Comparison of ENCODE assay signal across 8 mouse cellular contexts in genomic region chr2:15055741-15056151, GRCm38 (mm10). TPM values are rescaled to one million over a fixed set of nuclear protein-coding genes. Genes with fewer than 3 reads are reported as not detected.
DNase-seq lines count a peak whose midpoint lies in the region; ATAC-seq and TF ChIP-seq lines count a peak whose summit lies in the region.

No protein-coding gene starts in this region.

- TF ChIP-seq EP300 in liver, postnatal 0 days (IDR thresholded peaks at IDR 0.05; ENCODE audit: low read depth) = no peak

- no peak for TF ChIP-seq CTCF in G1E (IDR thresholded peaks at IDR 0.05; ENCODE audit: low read depth, low read length)
- TF ChIP-seq CTCF in liver, postnatal 0 days (IDR thresholded peaks at IDR 0.05; ENCODE audit: low read depth) = no peak

- H3K9ac ChIP-seq in heart, embryonic 13.5 days = peak overlapping the region; percentile 98
- H3K9ac ChIP-seq in forebrain, embryonic 16.5 days (replicated peaks; ENCODE audit: low read depth, low read length) = peak overlapping the region; percentile 97
- peak overlapping the region; percentile 79 for H3K9ac ChIP-seq in liver, postnatal 0 days (replicated peaks)
- H3K9ac ChIP-seq in stomach, embryonic 14.5 days (replicated peaks; ENCODE audit: low read depth, low read length) = peak overlapping the region; percentile 84

- no peaks in the 10 kb centered on the region for H3K9me3 ChIP-seq in heart, embryonic 13.5 days
- no peaks in the 10 kb centered on the region for H3K9me3 ChIP-seq in G1E (replicated peaks)
- no peaks in the 10 kb centered on the region for H3K9me3 ChIP-seq in forebrain, embryonic 16.5 days (ENCODE audit: control insufficient read depth, low read length)
- H3K9me3 ChIP-seq in liver, postnatal 0 days (ENCODE audit: low read length) = no peaks in the 10 kb centered on the region
- H3K9me3 ChIP-seq in stomach, embryonic 14.5 days (ENCODE audit: control insufficient read depth, low read depth, low read length) = no peaks in the 10 kb centered on the region

- H3K36me3 ChIP-seq in heart, embryonic 13.5 days = no peaks in the 10 kb centered on the region
- H3K36me3 ChIP-seq in G1E (replicated peaks) = peaks cover 4% of the 10 kb centered on the region
- H3K36me3 ChIP-seq in forebrain, embryonic 16.5 days (ENCODE audit: control insufficient read depth, insufficient read depth) = no peaks in the 10 kb centered on the region
- no peaks in the 10 kb centered on the region for H3K36me3 ChIP-seq in liver, postnatal 0 days (replicated peaks; ENCODE audit: insufficient read depth, low read length)
- no peaks in the 10 kb centered on the region for H3K36me3 ChIP-seq in stomach, embryonic 14.5 days (ENCODE audit: control insufficient read depth, insufficient read depth, low read length)

- DNase-seq in heart, postnatal 36 days = no peak
- no peak for DNase-seq in G1E (ENCODE audit: low spot score)
- no peak for DNase-seq in liver, postnatal 0 days
- no peak for DNase-seq in ovary, adult 18-20 months (ENCODE audit: low spot score)

- H3K4me3 ChIP-seq in heart, embryonic 13.5 days = peak overlapping the region; percentile 97
- H3K4me3 ChIP-seq in G1E (ENCODE audit: low read depth, low read length) = peak overlapping the region; percentile 79
- H3K4me3 ChIP-seq in forebrain, embryonic 16.5 days (replicated peaks; ENCODE audit: low read length) = peak overlapping the region; percentile 98
- peak overlapping the region; percentile 86 for H3K4me3 ChIP-seq in liver, postnatal 0 days (ENCODE audit: low read depth, low read length)
- peak overlapping the region; percentile 93 for H3K4me3 ChIP-seq in stomach, embryonic 14.5 days (ENCODE audit: low read depth, low read length)

- H3K4me2 ChIP-seq in heart, embryonic 13.5 days = peak overlapping the region; percentile 82
- H3K4me2 ChIP-seq in forebrain, embryonic 16.5 days (ENCODE audit: low read length) = peak overlapping the region; percentile 73
- H3K4me2 ChIP-seq in liver, postnatal 0 days (ENCODE audit: low read depth, low read length) = peak overlapping the region; percentile 76
- H3K4me2 ChIP-seq in stomach, embryonic 14.5 days (replicated peaks; ENCODE audit: low read depth, low read length) = peak overlapping the region; percentile 62

- 1% methylated on average over 15 of the region's 15 CpGs for WGBS in heart, embryonic 13.5 days
- under 1% methylated on average over 15 of the region's 15 CpGs for WGBS in forebrain, embryonic 16.5 days
- under 1% methylated on average over 15 of the region's 15 CpGs for WGBS in liver, postnatal 0 days (ENCODE audit: insufficient replicate concordance)
- under 1% methylated on average over 15 of the region's 15 CpGs for WGBS in stomach, embryonic 14.5 days

- H3K4me1 ChIP-seq in heart, embryonic 13.5 days = peaks cover 40% of the 10 kb centered on the region
- peaks cover 19% of the 10 kb centered on the region for H3K4me1 ChIP-seq in G1E (ENCODE audit: insufficient read depth, low read depth, low read length)
- H3K4me1 ChIP-seq in forebrain, embryonic 16.5 days (replicated peaks; ENCODE audit: control insufficient read depth, insufficient read depth, low read length) = peaks cover 31% of the 10 kb centered on the region
- H3K4me1 ChIP-seq in liver, postnatal 0 days (ENCODE audit: insufficient read depth) = peaks cover 18% of the 10 kb centered on the region
- peaks cover 14% of the 10 kb centered on the region for H3K4me1 ChIP-seq in stomach, embryonic 14.5 days (ENCODE audit: control insufficient read depth, insufficient read depth, low read length)

- no peaks in the 10 kb centered on the region for H3K27me3 ChIP-seq in heart, embryonic 13.5 days (replicated peaks)
- no peaks in the 10 kb centered on the region for H3K27me3 ChIP-seq in G1E (ENCODE audit: insufficient read depth, low read length)
- no peaks in the 10 kb centered on the region for H3K27me3 ChIP-seq in forebrain, embryonic 16.5 days (replicated peaks; ENCODE audit: control insufficient read depth, insufficient read depth, low read length)
- H3K27me3 ChIP-seq in liver, postnatal 0 days (ENCODE audit: insufficient read depth, low read length) = no peaks in the 10 kb centered on the region
- H3K27me3 ChIP-seq in stomach, embryonic 14.5 days (ENCODE audit: control insufficient read depth, insufficient read depth, low read length) = no peaks in the 10 kb centered on the region

- intact Hi-C loops in heart, postnatal 36 days (cut with DNase I) = loop anchor here (10.0 kb wide), 1 partner anchor 1001 kb away; the partner anchor contains the start of gene Hacd1

- peak overlapping the region; percentile 93 for H3K27ac ChIP-seq in heart, embryonic 13.5 days (replicated peaks)
- H3K27ac ChIP-seq in forebrain, embryonic 16.5 days (ENCODE audit: low read length) = peak overlapping the region; percentile 97
- H3K27ac ChIP-seq in liver, postnatal 0 days (ENCODE audit: low read depth) = peak overlapping the region; percentile 82
- peak overlapping the region; percentile 86 for H3K27ac ChIP-seq in stomach, embryonic 14.5 days (ENCODE audit: low read length)

- no peak for ATAC-seq in heart, embryonic 13.5 days (ENCODE audit: extremely low read depth, insufficient number of reproducible peaks, low FRiP score, low TSS enrichment)
- ATAC-seq in G1E (ENCODE audit: extremely low read depth, insufficient number of reproducible peaks, low FRiP score, poor library complexity, severe bottlenecking) = no peak
- no peak for ATAC-seq in forebrain, embryonic 16.5 days
- ATAC-seq in liver, postnatal 0 days = no peak
- no peak for ATAC-seq in stomach, embryonic 14.5 days (ENCODE audit: insufficient number of reproducible peaks, insufficient read depth, low FRiP score, low read depth)
- ATAC-seq in monocyte, adult 5-6 weeks (replicated peaks; ENCODE audit: insufficient number of reproducible peaks, low FRiP score, low TSS enrichment, poor library complexity, severe bottlenecking) = no peak

RNA-seq across cellular contexts. Expression of gene Nsun6, which starts 0.9 kb away (rescaled TPM):
- 7.6 and 8.3 TPM in 2 replicates for polyA plus RNA-seq in heart, embryonic 13.5 days (2015; fragmentation: Nextera tagmentation; extraction: Ambion mirVana)
- total RNA-seq in heart, postnatal 36 days (2021) = 1 to 10 TPM; 5.5 to 6.5 TPM
- total RNA-seq in G1E (2014; fragmentation: Nextera tagmentation) (15.4 and 18.1 TPM in 2 replicates), G1E (2017) (9.6 and 11.5 TPM in 2 replicates)
- 0.22 and 0.41 TPM in 2 replicates for polyA plus RNA-seq in G1E (2012)
- 17.5 and 19.0 TPM in 2 replicates for polyA plus RNA-seq in forebrain, embryonic 16.5 days (2015; fragmentation: Nextera tagmentation; extraction: Ambion mirVana)
- polyA plus RNA-seq in liver, postnatal 0 days (2015; fragmentation: Nextera tagmentation; extraction: Ambion mirVana) = 3.8 and 4.6 TPM in 2 replicates
- 13.5 and 14.0 TPM in 2 replicates for polyA plus RNA-seq in stomach, embryonic 14.5 days (2014; fragmentation: Nextera tagmentation; extraction: Ambion mirVana)
- total RNA-seq in monocyte, adult 5-6 weeks (2017) = 16.4 to 34.6 TPM (median 18.0 TPM) in 3 replicates

RNA-seq across cellular contexts. Expression of gene Arl5b, which starts 6.6 kb away (rescaled TPM):
- 17.1 and 21.7 TPM in 2 replicates for polyA plus RNA-seq in heart, embryonic 13.5 days (2015; fragmentation: Nextera tagmentation; extraction: Ambion mirVana)
- total RNA-seq in heart, postnatal 36 days (2021) = 10 to 100 TPM; 25.8 to 27.8 TPM
- total RNA-seq in G1E (2014; fragmentation: Nextera tagmentation) (20.9 and 28.3 TPM in 2 replicates), G1E (2017) (23.8 and 29.7 TPM in 2 replicates)
- polyA plus RNA-seq in G1E (2012) = 4.3 and 4.4 TPM in 2 replicates
- polyA plus RNA-seq in forebrain, embryonic 16.5 days (2015; fragmentation: Nextera tagmentation; extraction: Ambion mirVana) = 34.5 and 36.8 TPM in 2 replicates
- polyA plus RNA-seq in liver, postnatal 0 days (2015; fragmentation: Nextera tagmentation; extraction: Ambion mirVana) = 8.6 and 9.1 TPM in 2 replicates
- polyA plus RNA-seq in stomach, embryonic 14.5 days (2014; fragmentation: Nextera tagmentation; extraction: Ambion mirVana) = 38.6 and 40.5 TPM in 2 replicates
- total RNA-seq in monocyte, adult 5-6 weeks (2017) = 24.6 to 39.3 TPM (median 29.8 TPM) in 3 replicates
